Mouse (Mus musculus) embryo, embryonic 9.5 days (tissue): Measurements from ENCODE around the gene Chp1.
"Not testable (repeated sequence)": the region's sequence is repeated elsewhere in the genome, so short reads cannot be mapped to it uniquely, and the experiment has no call there.

Experiments
- DNase-seq: peaks from one replicate; pipeline ENCODE4 v3.0.0-alpha.2; 2017; ENCODE audit errors: extremely low spot score

The Chp1 gene

GRCm38 (mm10) chr2:119547522-119548370 lies at the start of gene Chp1, which contains the start of gene Exd1:
Gene Chp1, plus strand, starts transcription at chr2:119547697.
Gene Exd1, minus strand, starts transcription at chr2:119547627.
- DNase-seq, result peak; percentile 97

DNA sequence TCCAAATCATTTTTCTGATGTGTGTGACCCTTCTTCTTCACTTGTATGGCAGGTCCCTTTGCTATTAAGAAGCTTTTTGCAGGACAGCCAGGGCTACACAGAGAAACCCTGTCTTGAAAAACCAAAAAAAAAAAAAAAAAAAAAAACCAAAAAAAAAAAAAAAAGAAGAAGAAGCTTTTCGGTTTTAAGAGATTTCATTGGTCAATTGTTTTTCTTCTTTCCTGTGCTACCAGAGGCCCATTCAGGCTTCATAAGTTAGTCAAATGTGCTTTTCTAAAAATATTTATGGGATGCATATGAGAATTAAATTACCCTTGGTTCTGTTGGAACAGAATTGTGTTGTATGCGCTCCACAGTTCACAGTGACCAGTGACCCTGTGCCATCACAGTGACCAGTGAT lies 48.6 kb upstream of the Chp1 start:
- no peak for DNase-seq

GRCm38 (mm10) chr2:119500965-119501652 lies 46.4 kb upstream of the Chp1 start:
- DNase-seq, result no peak

GRCm38 (mm10) chr2:119507108-119507507 lies 40.4 kb upstream of the Chp1 start:
- DNase-seq, result no peak

GRCm38 (mm10) chr2:119508518-119508917 lies 39.0 kb upstream of the Chp1 start:
- not testable (repeated sequence) for DNase-seq

DNA sequence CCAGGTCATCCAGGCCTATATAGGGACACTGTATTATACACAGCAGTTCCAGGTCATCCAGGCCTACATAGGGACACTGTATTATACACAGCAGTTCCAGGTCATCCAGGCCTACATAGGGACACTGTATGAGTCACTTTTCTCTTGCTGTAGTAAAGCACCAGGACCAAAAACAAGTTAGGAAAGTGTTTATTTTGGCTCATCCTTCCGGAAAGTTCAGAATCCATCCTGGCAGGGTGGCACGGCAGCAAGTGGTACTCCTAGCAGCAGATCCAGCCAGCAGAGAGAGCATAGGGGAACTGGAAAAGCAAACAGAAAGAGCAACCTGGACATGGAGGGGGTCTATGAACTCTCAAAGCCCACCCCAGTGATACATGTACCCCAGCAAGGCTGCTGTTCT lies 36.6 kb upstream of the Chp1 start:
- no peak for DNase-seq

DNA sequence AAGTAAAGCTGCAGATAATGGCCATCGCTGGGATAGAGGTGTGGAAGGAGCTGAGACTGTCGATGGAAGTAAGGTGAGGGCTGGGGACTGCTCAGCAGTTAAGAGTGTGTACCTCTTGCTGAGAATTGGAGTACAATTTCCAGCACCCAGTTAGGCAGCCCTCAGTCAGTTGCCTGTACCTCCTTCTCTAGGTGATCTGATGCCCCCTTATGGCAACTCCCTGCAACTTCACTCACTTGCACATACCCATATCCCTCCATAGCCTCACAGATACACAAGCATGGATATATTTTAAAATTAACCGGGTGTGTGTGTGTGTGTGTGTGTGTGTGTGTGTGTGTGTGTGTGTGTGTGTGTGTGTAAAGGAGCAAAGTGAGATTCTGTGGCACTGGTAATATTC lies 35.2 kb upstream of the Chp1 start:
- no peak for DNase-seq

GRCm38 (mm10) chr2:119514026-119514522 lies 33.4 kb upstream of the Chp1 start:
- no peak for DNase-seq

- DNase-seq, result no peak
These were observed 30.7 kb upstream of the Chp1 start for GRCm38 (mm10) chr2:119516811-119517210.

- no peak for DNase-seq
These were observed 26.9 kb upstream of the Chp1 start for GRCm38 (mm10) chr2:119520550-119520949.

GRCm38 (mm10) chr2:119523836-119524235 lies 23.7 kb upstream of the Chp1 start:
- DNase-seq, result no peak

DNA sequence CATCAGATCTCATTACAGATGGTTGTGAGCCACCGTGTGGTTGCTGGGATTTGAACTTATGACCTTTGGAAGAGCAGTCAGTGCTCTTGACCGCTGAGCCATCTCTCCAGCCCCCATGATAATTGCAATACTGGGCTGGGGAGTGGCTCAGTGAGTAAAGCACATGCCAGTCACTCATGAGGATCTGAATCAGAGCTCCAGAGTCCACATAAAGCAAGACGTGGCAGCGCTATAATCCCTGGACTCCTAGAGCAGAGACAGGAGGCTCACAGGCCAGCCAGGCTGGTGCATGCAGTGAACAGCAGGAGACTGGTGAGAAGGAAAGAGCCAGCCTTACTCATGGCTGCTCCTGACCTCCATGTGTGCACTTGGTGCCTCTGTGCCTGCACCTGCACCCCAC lies 22.1 kb upstream of the Chp1 start:
- DNase-seq, result no peak

GRCm38 (mm10) chr2:119538802-119539201 lies 8.7 kb upstream of the Chp1 start:
- DNase-seq, result no peak

DNA sequence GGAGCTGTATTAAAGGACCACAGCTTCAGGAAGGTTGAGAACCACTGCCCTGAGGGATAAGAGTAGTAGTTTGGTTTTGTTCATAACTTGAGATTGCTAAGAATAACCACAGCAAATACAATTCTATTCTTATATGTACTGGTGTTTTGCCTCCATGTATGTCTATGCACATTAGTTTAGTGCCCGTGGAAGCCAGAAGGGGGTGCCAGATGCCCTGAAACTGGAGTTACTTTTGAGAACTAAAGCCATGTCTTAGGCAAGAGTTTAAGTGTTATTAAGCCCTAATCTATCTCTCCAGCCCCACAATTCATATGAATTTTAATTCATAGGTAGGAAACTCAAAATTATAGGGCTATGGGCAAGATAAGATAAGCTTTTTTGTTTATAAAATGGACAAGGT lies 5.4 kb upstream of the Chp1 start:
- DNase-seq, result peak; percentile 26

GRCm38 (mm10) chr2:119543656-119544055 lies 3.8 kb upstream of the Chp1 start:
- DNase-seq, result no peak

GRCm38 (mm10) chr2:119546848-119547521 lies 512 bp upstream of the Chp1 start:
- DNase-seq, result peak; percentile 93

- no peak for DNase-seq
These were observed 819 bp downstream of the Chp1 start for GRCm38 (mm10) chr2:119548371-119548660.

GRCm38 (mm10) chr2:119548691-119549090 lies 1.2 kb downstream of the Chp1 start:
- DNase-seq, result no peak

GRCm38 (mm10) chr2:119549678-119550077 lies 2.2 kb downstream of the Chp1 start:
- no peak for DNase-seq

DNA sequence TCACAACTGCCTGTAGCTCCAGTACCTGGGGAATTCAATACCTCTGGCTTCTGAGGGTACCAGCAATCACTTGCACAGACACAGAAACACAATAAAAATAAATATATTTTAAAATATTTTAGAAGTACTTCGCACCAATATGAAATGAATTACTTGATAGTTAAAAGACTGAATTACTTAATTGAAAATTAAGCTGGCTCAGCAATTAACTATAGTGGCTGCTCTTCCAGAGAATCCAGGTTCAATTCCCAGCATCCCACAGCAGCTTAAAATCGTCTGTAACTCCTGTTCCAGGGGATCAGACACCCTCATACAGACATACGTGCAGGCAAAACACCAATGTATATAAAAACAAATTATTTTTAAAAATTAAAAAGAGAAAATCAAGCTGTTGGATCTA lies 10.5 kb downstream of the Chp1 start:
- no peak for DNase-seq

DNA sequence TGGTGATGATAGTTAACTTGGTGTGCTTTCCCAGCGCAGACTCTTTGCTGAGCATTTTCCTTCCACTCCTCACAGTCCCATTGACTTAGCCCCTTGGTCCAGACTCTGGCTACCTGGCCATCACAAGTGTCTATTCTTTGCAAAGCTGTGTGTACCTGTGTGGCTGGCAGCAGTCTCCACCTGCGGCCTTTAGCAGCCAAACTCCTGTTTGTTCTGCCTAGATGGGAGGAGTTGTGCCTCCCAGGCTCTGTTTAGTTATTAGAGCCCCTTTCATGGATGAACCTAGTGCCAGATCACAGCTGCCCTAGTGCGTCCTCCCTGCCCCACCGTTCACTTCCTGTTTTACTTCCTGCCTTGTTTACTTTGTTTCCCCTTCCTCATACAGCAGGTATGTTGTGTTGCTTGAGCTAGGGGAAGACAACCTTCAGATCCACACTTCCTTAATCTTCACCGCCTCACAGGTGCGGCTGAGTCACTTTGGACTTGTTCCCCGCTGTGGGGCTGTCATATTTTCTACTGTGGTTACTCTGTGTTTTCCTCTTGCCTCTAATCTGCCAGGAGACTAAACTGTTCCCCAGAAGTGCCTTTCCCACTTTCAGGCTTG lies 11.3 kb downstream of the Chp1 start:
- no peak for DNase-seq

- no peak for DNase-seq
These were observed 14.3 kb downstream of the Chp1 start for GRCm38 (mm10) chr2:119561794-119562193.
